Mouse (Mus musculus): ENCODE data around the gene Mkrn2.
A peak's percentile ranks its signal among the peaks of the same experiment; 100 is the strongest.

Mkrn2 gene

DNA sequence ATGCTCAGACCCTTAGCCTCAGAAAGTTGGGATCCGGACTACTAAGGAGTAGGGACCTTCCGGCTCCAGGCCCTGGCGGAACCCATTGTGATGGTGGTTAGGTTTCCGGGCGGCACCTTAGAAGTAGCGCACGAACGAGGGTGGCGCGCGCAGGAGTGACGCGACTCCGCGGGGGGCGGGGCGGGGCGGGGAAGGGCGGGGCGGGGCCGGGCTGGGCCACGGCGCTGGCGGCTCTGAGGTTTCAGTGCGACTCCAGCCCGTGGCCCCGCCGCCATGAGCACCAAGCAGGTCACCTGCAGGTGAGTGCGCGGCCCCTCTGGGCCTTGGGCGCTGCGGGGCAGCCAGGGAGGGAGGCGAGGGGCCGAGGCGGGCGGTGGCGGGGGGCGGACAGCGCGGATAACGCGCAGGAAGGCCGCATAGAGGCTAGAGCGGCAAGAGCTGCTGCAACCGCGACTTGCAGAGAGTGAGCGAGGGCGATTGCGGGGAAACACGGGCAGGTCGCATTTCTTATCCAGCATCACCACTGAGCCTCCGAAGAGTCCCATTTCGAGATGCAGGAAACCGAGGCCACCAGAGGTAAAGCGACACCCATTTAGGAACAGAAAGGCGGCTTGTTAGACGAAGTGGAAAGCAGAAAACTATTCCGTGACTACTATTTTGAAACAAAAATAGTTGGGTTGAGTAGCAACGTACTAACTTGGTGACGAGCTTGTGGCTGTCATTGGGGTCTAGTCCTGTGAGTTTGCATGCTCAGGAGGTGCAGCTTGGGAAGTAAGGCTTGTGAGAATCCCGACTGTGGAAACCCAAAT lies at the start of gene Mkrn2:
TSS of gene Mkrn2 (plus strand) at position 188 of the 809 bp plus-strand sequence.
- DNase-seq, result peak; percentile 61

- DNase-seq, result no peak
Measured at GRCm38 (mm10) chr6:115555485-115555884, 46.2 kb upstream of the Mkrn2 start.

GRCm38 (mm10) chr6:115558176-115558575 lies 43.5 kb upstream of the Mkrn2 start:
- DNase-seq, result no peak

DNA sequence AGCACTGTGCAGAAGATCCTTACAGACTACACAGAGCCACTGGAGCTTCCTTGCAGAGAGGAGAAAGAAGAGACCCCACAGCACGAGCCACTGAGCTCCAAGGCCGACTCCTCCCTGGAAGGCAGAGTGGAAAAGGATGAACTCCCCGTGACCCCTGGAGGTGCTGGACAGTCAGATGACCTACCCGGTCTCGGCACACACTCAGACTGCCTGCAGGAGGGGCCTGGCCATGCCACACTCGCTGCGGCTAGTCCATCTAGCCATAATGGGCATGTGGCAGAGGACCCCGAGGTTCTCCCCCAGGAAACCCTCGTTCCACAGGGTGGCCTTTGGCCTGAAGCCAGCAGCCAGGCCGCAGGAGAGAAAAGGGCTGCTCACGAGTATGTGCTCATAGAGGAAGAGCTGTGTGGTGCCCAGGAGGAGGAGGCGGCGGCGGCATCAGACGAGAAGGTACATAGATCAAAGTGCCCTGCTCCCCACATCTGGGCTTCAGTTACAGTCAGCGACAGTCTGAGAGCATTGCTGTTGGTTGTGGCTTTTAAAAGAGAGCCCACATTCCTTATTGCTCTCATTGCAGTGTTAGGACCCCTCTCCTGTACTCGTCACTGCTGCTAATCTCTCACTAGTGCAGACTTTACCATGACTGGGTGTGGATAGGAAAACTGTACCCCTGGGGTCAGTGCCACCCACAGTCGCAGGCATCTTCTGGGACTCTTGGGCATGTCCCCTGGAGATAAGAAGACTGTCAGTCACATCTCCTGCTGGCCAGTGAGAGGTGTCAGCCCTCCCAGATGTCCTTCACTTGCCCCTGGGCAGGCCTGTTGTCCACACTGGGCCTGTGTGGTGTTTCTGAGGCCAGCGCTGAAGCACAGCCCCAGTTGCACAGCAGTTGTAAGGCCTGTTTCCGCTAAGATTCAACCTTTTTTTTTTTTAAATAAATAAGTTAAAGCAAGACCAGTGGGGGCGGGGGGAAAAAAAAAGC lies 41.8 kb upstream of the Mkrn2 start:
- DNase-seq, result peak; percentile 43 to 63

DNA sequence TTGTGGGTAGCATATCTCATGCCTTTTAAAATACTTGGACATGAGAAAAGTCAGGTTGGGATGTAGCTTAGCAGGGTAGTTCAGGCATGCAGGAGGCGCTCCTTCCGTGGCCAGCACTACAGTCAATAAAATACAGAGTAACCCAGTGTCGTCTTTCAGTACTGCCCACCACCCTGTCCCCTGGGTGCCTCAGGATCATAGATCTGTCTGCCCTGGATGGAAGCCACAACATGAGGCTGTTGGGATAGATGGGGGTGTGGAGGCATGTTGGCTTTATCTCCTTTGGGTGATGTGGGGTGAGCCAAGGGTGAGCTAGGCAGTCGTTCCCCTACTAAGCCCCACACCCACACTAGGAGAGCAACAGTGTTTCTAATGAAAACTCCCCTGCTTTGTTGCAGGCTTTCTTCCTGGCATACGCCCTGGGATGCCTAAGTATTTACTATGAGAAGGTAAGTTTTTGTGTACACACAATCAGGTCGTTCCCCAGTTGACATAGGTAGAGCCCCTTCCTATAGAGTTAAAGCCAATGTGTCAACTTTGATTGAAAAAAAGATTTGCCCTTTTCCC lies 36.1 kb upstream of the Mkrn2 start:
- DNase-seq, result no peak

- DNase-seq, result no peak
Measured at GRCm38 (mm10) chr6:115574171-115574570, 27.5 kb upstream of the Mkrn2 start.

DNA sequence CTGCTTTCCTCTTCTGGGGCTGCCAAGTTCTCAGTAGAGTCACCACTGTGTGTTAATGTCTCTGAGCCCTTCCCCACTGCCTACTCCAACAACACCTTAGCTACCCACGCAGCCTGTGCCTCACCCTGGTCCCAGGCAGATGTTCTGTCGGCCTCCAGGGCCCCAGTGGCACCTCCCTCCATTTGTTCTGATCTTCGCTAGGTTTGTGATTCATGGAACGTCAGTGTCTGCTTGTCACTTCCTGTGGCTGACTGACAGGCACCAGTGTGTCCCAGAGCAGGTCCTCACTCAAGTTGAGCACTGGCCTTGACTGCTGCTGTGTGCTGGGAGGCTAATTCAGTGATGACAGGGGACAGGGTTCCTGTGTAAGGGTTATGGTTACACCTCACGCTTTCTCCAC lies 24.3 kb upstream of the Mkrn2 start:
- no peak for DNase-seq

- DNase-seq, result no peak
Measured at GRCm38 (mm10) chr6:115577941-115578340, 23.8 kb upstream of the Mkrn2 start.

DNA sequence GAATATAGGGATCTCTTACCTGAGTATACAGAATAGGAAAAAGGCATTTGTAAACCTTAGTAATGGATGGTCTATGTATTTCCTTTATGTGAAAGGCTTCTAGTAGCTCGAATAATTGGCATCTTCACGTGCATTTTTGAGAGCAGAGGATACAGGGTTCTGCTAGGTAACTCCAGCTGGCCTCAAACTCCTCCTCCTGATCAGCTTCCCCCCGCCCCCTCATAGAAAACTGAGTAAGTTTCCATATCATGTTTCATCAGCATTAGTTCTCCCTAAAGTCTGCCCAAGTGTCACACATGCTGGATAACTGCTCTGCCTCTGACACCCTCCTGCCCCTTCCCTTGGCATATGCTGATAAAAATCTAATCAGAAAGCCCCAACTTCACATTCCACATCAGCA lies 20.9 kb upstream of the Mkrn2 start:
- DNase-seq, result no peak

DNA sequence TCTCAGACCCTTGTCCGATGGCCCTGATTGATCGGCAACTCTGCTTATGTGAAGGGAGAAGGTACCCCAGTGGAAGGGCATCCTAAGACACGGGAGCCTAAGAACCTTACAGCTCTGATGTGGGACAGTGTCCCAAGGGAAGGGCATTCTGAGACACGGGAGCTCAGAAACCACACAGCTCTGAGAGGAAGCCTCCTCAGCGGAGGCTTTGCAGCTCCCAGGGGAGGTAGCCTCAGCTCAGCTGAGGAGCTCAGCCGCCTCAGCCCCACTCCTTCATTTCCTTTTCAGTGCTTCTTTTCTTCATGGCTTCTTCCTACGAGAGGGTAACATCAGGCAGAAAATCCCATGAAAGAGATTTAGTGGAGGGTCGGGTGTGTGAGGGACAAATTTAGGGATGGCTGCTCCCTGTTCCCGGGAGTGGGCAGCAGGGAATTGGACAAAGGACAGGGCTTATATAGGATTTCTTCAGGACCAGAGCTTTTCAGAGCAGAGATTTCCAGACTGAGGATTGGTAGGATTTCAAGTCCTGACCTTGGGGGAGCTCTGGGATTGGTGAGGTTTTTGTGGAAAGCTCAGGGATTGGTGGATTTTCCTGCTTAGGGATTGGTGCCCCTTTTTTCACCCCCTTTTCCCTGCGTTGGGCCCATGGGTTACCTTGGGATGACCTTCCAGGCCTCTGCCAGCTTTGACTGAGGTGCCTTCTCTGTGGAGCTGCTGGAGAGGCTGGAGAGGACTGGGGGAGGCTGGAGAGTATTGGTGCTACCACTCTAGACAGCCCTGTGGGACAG lies 19.2 kb upstream of the Mkrn2 start:
- no peak for DNase-seq

DNA sequence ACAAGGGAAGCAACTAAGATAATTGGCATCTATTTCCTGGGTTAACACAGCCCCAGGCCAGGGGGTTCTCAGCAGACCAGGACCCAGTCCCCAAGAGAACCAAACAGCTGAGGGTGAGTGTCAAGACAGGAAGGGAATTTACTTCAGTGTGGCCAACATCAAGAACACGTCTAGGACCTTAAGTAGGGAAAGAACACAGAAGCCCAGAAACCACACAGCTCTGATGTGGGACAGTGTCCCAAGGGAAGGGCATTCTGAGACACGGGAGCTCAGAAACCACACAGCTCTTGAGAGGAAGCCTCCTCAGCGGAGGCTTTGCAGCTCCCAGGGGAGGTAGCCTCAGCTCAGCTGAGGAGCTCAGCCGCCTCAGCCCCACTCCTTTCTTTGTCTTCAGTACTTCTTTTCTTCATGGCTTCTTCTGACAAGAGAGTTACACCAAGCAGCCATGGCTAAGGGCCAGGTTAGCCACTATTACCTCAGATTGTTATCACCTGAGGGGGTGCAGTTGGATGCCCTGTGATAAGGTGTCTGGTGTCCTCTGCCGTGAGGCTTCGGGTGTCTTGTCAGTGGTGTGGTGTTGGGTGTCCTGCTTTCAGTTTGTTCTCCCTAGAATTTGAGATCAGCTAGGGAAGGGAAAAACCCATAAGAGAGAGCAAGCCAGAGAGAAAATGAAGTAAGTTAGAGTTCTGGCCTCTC lies 18.1 kb upstream of the Mkrn2 start:
- DNase-seq, result no peak

GRCm38 (mm10) chr6:115584176-115584575 lies 17.5 kb upstream of the Mkrn2 start:
- DNase-seq, result no peak

DNA sequence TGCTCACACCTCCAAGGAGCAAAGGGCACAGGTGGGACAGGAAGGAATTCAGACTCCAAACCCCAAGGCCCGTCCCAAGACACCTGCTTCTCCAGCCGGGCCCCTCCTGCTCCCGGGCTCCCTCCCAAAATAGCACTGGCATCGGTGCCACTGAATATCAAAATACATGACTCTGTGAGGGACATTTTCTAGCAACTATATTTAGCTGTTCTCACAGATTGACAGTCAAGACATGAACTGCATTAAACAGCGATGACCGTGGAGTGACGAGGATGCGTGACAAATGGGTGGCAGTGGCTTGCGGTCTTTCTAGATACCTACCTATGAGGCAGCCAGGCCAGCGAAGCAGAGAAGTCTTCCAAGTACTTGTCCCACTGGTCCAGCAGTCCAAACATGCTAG lies 15.4 kb upstream of the Mkrn2 start:
- DNase-seq, result no peak

DNA sequence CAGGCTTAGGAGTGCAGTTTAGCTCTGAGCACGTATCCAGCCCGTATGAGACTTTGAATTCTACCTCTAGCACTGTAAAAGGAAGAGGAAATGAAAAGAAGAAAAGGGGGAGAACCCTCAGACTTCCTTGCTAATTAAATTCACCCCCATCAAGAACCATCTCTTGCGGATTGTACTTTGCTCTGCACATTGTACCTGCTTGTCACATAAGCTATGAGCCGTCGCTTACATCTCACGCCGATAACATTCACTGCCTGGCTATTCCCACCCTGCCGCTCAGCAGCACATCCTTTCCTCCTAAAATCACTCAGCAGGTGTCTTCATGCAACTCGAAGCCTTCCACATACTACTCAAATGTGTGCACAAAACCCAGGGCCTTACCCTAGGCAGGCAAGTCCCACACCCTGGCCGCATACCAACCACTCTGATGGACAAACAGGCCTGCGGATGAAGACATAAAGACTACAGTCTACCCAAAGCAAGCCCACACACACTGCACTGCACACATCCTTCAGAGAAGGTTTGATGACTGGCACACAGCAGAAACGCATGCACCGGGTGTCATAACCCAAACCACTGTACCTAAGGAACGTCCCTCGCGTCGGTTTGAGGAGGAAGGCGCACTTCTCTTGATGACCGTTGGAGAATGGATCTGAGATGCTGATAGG lies 9.9 kb upstream of the Mkrn2 start:
- no peak for DNase-seq

- no peak for DNase-seq
Measured at GRCm38 (mm10) chr6:115592458-115592857, 9.2 kb upstream of the Mkrn2 start, which contains the start of gene Mkrn2os. Gene Mkrn2os, minus strand, starts transcription at chr6:115592576.

DNA sequence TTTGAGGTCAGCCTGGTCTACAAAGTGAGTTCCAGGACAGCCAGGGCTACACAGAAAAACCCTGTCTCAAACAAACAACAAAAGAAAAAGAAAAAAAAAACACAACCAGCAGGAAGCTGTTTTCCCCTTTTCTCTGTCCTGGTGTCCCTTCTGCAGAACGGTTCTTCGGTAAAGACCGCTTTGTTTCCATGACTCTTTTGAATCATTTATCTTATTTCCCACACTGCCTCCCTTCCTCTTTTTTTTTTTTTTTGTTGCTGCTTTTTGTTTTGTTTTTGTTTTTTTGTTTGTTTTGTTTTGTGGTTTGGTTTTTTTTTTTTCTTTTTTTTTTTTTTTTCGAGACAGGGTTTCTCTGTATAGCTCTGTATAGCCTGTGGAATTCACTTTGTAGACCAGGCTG lies 8.4 kb upstream of the Mkrn2 start:
- DNase-seq, result no peak

DNA sequence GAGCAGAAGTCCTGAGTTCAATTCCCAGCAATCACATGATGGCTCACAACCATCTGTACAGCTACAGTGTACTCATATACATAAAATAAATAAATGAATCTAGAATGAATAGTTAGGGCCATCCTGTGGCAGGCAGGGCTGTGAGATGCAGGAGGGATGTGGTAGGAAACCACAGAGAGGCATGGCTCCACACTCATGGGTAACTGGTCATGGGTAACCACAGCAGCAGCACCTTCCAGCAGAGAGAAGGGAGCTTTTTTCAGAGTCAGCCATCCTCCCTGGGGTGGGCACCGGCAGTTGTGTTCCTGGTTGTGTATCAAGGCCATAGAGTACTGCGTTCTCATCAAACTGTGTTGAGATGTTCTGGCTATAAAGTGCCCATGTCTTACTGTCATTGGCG lies 7.2 kb upstream of the Mkrn2 start:
- DNase-seq, result peak in 1 of 2 experiments; percentile 22

DNA sequence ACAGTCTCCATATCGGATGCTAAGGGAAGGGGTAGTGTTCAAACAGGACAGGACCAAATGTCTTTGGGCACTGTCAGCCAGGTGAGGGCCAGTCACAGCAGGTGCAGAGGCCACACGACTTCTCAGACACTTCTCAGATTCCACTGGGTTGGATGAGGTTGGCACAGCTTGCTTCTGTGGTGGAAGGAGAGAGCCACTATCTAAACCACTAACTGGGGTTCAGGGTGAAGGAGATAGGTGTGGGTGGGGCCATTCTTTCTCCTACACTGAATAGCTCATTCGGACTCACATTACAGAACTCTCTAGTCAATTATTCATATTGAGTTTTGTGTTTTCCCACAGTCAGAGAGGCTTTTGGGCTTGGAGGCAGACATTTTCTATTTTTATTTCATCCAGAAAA lies 6.0 kb upstream of the Mkrn2 start:
- DNase-seq, result no peak

GRCm38 (mm10) chr6:115601322-115601714 lies 384 bp upstream of the Mkrn2 start:
- peak in 1 of 2 experiments; percentile 19 for DNase-seq

DNA sequence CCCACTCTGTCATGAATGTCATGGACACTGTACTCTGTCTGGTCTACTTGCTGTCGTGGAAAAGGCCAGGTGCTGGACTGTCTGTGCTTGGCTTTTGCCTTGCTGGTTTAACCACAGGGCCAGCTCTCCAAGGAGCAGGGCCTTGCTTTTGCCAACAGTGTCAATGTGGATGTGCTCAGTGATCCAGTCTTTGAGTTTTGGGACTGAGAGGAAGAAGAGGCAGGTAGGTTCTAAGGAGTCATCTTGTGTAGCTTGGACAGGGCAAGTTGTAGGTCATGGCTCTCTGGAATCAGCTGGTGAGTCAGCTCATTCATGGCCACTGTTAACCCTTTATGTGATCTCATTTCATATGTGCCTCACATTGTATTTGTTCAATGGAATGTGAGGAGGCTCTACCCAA lies 4.8 kb downstream of the Mkrn2 start:
- DNase-seq, result no peak

DNA sequence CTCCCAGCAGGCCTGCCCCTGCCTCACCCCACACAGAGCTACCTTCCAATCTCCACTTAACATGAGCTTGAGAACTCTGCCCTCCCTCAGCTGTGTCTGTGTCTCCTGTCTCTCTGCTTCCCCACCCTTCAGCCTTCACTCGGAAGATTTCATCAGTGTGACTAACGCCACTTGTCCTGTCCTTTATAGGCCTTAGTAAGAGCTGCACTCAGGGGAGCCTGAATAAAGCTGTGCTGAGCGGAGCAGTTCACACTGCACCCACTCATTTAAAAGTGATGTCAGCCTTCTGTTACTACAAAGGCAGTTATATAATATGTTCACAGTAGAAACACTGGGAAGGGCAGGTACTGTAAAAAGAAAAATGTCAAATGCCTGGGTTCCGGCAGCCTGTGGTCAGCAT lies 5.7 kb downstream of the Mkrn2 start:
- DNase-seq, result no peak
